Mouse (Mus musculus): ENCODE results near the gene Nelfb. TPM values are rescaled to one million over a fixed set of nuclear protein-coding genes. Genes with fewer than 3 reads are reported as not detected.

Gene Nelfb
- polyA plus RNA-seq (2014; fragmentation: Illumina TruSeq; extraction: RNeasy Lipid Tissue Mini Kit (QIAGEN cat#74804)), result 4.4 TPM

DNA sequence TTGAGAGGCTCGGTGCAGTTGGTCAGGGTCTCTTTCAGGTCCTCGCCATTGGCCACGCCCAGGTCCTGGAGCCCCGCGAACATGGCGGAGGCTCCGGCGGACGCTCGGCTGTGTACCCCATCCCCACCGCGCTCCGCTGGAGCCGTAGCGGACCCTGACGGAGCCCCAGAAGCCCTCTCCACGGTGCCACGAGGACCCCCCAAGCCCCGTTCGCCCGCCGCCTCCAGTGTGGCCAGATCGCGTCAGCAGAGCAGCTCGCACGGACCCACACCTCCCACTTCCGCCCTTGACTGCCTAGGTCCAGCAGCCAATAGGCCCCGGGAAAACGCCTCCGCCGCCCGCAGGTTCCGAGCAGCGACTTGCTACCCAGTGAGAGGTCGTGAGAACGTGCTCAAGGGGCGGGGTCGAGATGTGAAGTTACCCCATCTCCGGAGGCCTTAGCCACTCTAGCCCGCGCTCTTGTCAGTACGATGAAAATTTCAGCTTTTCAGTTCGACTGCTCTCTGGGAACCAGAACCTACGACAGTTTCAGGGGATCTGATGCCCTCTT, at the start of gene Nelfb:
TSS of gene Nelfb (minus strand) at position 369 of the 550 bp plus-strand sequence.

DNA sequence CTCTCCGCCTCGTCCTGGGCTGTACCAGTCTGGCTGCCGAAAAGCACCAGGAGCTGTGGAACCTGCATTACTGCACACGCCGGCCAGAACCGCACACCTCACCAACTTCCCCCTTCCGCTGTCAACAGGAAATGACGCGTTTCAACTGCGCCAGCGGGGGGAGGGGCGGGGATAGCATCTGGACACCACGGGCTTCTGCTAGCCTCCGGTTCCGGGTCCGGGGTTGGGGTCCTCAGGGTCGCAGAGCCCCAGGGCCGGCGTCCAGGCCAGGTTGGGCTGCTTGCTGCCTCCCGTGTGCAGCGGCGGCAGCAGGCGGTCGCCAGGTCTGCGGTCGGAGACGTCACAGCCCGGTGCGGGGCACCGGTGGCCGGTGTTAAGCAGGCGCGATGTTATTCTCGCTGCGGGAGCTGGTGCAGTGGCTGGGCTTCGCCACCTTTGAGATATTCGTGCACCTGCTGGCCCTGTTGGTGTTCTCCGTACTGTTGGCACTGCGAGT, 44.0 kb upstream of the Nelfb start, which contains the start of gene Tmem203:
TSS of gene Tmem203 (plus strand) at position 156 of the 496 bp plus-strand sequence.

DNA sequence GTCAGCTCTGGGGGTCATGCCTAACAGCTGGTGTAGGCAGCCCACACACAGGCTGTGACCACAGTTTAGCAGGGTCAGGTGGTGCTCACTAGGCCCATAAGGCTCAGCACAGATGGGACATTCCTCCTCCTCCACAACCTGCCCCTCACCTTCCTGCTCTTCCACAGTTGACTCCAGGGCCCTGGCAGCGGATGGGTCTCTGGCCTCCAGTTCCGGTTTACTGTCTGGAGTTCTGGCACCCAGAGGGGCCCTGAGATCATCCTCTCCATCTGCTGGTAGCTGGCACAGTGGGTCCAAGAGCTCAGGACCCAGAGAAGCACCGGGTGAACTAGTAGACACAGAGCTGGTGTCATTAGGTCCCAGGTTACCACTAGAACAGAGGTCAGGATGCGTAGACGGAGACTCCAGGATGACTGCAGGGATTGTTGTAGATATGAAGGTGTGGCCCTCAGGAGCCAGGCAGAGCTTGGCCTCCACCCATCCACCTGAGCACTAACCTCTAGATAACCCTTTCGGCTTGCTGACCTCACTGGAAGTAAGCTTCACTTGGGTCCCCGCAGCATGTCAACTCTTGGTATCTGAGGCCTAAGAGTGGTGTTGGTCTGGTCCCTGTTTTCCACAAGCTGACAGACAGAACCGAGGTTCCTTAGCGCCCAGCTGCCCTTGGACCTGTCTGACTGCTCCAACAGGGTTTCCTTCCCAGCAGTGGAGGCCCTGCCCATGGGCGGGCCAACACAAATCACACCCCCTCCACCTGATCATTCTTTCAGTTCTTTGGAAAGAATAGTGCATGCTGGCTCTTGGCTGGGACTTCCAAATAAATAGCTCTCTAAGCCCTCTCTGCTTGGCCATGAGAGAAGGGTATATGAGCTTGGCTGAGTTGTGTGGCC, 35.1 kb upstream of the Nelfb start, which contains the start of gene AL732309.1:
TSS of gene AL732309.1 (minus strand) at position 681 of the 890 bp plus-strand sequence.

GRCm38 (mm10) chr2:25242101-25242506, 30.8 kb upstream of the Nelfb start, which contains the start of the genes Rnf208 and Cysrt1:
Gene Rnf208 (plus strand): TSS chr2:25242255.
Gene Cysrt1 (minus strand): TSS chr2:25242452.

DNA sequence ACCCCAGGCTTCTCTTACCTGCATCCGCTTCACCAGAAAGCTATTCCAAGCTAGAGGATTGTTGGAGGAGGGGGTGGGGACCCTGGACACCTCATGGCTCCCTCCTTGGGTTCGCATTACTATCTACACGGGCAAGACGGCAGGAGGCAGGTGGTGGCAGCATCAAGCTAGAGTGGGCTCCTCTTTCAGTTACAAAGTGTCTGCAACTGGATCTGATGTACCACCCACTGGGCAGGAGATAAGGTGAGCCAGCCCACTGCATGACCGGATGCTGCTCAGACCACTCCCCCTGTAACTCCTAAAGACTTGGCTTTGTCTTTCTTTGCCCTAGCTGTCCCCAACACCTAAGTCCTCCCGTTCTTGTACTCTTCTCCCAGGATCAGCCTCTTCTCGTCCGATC, 25.3 kb upstream of the Nelfb start, which contains the start of gene Rnf224:
TSS of gene Rnf224 (minus strand) at position 174 of the 400 bp plus-strand sequence.

DNA sequence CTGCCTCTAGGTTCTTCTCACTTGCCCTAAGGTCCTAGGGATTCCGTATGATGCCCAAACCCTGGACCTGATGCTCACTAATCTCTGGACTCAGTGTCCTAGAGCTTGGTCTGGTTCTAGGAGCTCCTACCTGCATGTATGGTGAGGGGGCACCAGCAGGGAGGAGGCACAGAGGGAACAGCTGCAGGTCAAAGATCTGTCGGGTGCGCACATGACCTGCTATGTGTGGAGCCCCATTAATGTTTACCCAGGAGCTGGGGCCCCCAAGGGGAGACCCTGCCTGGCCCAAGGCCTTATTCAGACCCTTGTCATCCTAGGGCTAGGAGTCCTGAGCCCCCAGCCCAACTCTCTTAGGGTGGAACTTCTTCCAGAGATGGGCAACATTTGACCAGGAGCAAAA, 22.8 kb upstream of the Nelfb start, which contains the start of gene Slc34a3:
TSS of gene Slc34a3 (minus strand) at position 315 of the 400 bp plus-strand sequence.

GRCm38 (mm10) chr2:25224492-25224765, 13.1 kb upstream of the Nelfb start, which contains the start of gene Tubb4b:
Gene Tubb4b (minus strand): TSS chr2:25224702.

DNA sequence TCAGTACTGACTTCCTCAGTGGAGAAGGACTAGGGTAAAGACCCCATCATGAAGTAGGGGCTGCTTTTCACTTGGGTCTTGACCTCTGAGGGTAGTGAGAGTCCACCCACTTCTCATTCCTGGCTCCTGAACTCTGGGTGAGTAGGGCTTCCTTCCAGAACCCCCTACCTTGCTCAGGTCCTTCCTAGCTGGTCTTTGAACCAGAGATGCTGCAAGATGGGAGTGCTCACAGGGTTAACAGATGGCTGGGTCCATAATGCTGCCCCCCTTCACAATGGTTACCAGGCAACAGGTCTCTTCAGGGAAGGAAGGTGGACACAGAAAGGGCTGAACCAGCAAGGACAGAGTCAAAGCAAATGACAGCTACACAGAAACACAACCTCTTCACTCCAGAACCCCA, 7.2 kb upstream of the Nelfb start, which contains the start of gene Fam166a:
TSS of gene Fam166a (plus strand) at position 301 of the 400 bp plus-strand sequence.

DNA sequence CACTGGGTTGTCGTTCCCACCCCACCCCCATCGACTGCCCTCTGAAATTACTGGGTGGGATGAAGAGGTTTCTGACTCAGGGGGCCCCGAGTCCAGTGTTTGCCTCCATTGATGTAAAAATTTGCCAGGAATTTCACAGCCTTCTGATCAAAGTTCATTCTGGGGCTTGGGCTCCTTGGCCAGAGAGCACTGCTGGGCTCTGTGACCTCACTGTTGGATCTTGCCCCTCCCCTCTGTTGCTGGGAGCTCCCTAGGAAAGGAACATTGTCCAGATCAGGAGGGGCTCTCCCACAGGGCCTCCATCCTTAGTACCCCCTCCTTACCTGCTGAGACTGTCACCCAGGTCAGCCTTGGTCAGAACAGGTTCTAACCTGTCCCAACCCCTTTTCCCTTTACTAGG, 3.2 kb upstream of the Nelfb start, which contains the start of gene Stpg3:
TSS of gene Stpg3 (minus strand) at position 194 of the 400 bp plus-strand sequence.

DNA sequence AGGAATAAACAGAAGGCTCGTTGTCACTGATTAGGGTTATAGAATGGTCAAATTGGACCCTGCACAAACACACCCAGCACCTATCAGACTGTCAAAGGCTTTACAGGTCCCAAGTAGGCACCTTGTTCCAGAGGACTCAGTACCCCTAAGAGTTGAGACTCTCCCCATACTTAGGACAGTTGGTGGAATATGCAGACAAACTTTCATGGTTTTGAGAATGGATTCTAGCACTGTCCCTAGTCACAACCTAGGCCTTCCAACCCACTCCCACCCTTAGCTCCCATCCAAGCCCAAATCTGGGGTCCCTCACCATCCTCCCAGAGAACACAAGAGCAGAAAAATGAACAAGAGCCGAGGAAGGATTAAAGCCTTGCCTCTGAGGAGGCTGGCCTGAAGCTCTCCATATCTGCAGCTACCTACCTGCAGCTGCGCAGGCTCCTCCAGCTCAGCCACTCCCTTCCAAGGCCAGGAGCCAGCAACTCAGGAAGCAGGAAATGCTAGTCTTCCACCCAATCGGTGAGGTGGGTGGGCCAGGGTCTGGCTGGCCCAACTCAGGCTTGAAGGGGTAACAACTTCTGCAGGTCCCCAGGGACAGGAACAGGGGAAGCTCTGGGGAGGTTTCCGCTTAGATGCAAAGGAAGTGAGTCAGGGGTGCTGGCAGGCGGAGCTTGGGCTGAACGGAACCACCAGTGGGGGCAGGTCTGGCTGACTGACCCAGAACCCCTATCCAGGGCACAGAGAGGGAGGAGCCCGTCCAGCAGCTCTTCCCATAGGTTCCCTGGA, 14.9 kb downstream of the Nelfb start, which contains the start of gene Tor4a:
TSS of gene Tor4a (minus strand) at position 715 of the 783 bp plus-strand sequence.

GRCm38 (mm10) chr2:25180478-25180903, 30.8 kb downstream of the Nelfb start, which contains the start of gene Nrarp:
Gene Nrarp (plus strand): TSS chr2:25180758.

Other genes starting within 250 kb of the Nelfb start
- 4.2 TPM for gene Dph7, start 249.1 kb downstream of the Nelfb start, polyA plus RNA-seq (2014; fragmentation: Illumina TruSeq; extraction: RNeasy Lipid Tissue Mini Kit (QIAGEN cat#74804))
- 29.2 TPM for gene Mrpl41, start 236.4 kb downstream of the Nelfb start, polyA plus RNA-seq (2014; fragmentation: Illumina TruSeq; extraction: RNeasy Lipid Tissue Mini Kit (QIAGEN cat#74804))
- 9.5 TPM for gene Pnpla7, start 235.5 kb downstream of the Nelfb start, polyA plus RNA-seq (2014; fragmentation: Illumina TruSeq; extraction: RNeasy Lipid Tissue Mini Kit (QIAGEN cat#74804))
- gene Nsmf, start 157.1 kb downstream of the Nelfb start, polyA plus RNA-seq (2014; fragmentation: Illumina TruSeq; extraction: RNeasy Lipid Tissue Mini Kit (QIAGEN cat#74804)), result 3.6 TPM
- gene Entpd8, start 131.2 kb downstream of the Nelfb start, polyA plus RNA-seq (2014; fragmentation: Illumina TruSeq; extraction: RNeasy Lipid Tissue Mini Kit (QIAGEN cat#74804)), result not detected
- gene Noxa1, start 116.3 kb downstream of the Nelfb start, polyA plus RNA-seq (2014; fragmentation: Illumina TruSeq; extraction: RNeasy Lipid Tissue Mini Kit (QIAGEN cat#74804)), result not detected
- 4.8 TPM for gene Nrarp, start 30.7 kb downstream of the Nelfb start, polyA plus RNA-seq (2014; fragmentation: Illumina TruSeq; extraction: RNeasy Lipid Tissue Mini Kit (QIAGEN cat#74804))
- gene Tor4a, start 14.6 kb downstream of the Nelfb start, polyA plus RNA-seq (2014; fragmentation: Illumina TruSeq; extraction: RNeasy Lipid Tissue Mini Kit (QIAGEN cat#74804)), result 2.8 TPM
- not detected for gene Stpg3, start 3.1 kb upstream of the Nelfb start, polyA plus RNA-seq (2014; fragmentation: Illumina TruSeq; extraction: RNeasy Lipid Tissue Mini Kit (QIAGEN cat#74804))
- not detected for gene Fam166a, start 7.3 kb upstream of the Nelfb start, polyA plus RNA-seq (2014; fragmentation: Illumina TruSeq; extraction: RNeasy Lipid Tissue Mini Kit (QIAGEN cat#74804))
- 43.8 TPM for gene Tubb4b, start 13.2 kb upstream of the Nelfb start, polyA plus RNA-seq (2014; fragmentation: Illumina TruSeq; extraction: RNeasy Lipid Tissue Mini Kit (QIAGEN cat#74804))
- gene Slc34a3, start 22.9 kb upstream of the Nelfb start, polyA plus RNA-seq (2014; fragmentation: Illumina TruSeq; extraction: RNeasy Lipid Tissue Mini Kit (QIAGEN cat#74804)), result not detected
- gene Rnf224, start 25.3 kb upstream of the Nelfb start, polyA plus RNA-seq (2014; fragmentation: Illumina TruSeq; extraction: RNeasy Lipid Tissue Mini Kit (QIAGEN cat#74804)), result not detected
- gene Rnf208, start 30.8 kb upstream of the Nelfb start, polyA plus RNA-seq (2014; fragmentation: Illumina TruSeq; extraction: RNeasy Lipid Tissue Mini Kit (QIAGEN cat#74804)), result not detected
- gene Cysrt1, start 31.0 kb upstream of the Nelfb start, polyA plus RNA-seq (2014; fragmentation: Illumina TruSeq; extraction: RNeasy Lipid Tissue Mini Kit (QIAGEN cat#74804)), result not detected
- 0.83 TPM for gene AL732309.1, start 35.4 kb upstream of the Nelfb start, polyA plus RNA-seq (2014; fragmentation: Illumina TruSeq; extraction: RNeasy Lipid Tissue Mini Kit (QIAGEN cat#74804))
- gene Tmem203, start 44.0 kb upstream of the Nelfb start, polyA plus RNA-seq (2014; fragmentation: Illumina TruSeq; extraction: RNeasy Lipid Tissue Mini Kit (QIAGEN cat#74804)), result not detected
- 0.31 TPM for gene Tprn, start 51.1 kb upstream of the Nelfb start, polyA plus RNA-seq (2014; fragmentation: Illumina TruSeq; extraction: RNeasy Lipid Tissue Mini Kit (QIAGEN cat#74804))
- 0.80 TPM for gene Ssna1, start 60.9 kb upstream of the Nelfb start, polyA plus RNA-seq (2014; fragmentation: Illumina TruSeq; extraction: RNeasy Lipid Tissue Mini Kit (QIAGEN cat#74804))
- gene Anapc2, start 61.0 kb upstream of the Nelfb start, polyA plus RNA-seq (2014; fragmentation: Illumina TruSeq; extraction: RNeasy Lipid Tissue Mini Kit (QIAGEN cat#74804)), result 7.8 TPM
- not detected for gene Tmem210, start 76.7 kb upstream of the Nelfb start, polyA plus RNA-seq (2014; fragmentation: Illumina TruSeq; extraction: RNeasy Lipid Tissue Mini Kit (QIAGEN cat#74804))
- gene Lrrc26, start 78.4 kb upstream of the Nelfb start, polyA plus RNA-seq (2014; fragmentation: Illumina TruSeq; extraction: RNeasy Lipid Tissue Mini Kit (QIAGEN cat#74804)), result not detected
- gene Grin1, start 107.7 kb upstream of the Nelfb start, polyA plus RNA-seq (2014; fragmentation: Illumina TruSeq; extraction: RNeasy Lipid Tissue Mini Kit (QIAGEN cat#74804)), result not detected
- gene Man1b1, start 120.8 kb upstream of the Nelfb start, polyA plus RNA-seq (2014; fragmentation: Illumina TruSeq; extraction: RNeasy Lipid Tissue Mini Kit (QIAGEN cat#74804)), result 19.7 TPM
- gene Dpp7, start 144.9 kb upstream of the Nelfb start, polyA plus RNA-seq (2014; fragmentation: Illumina TruSeq; extraction: RNeasy Lipid Tissue Mini Kit (QIAGEN cat#74804)), result 6.6 TPM
- gene Uap1l1, start 154.2 kb upstream of the Nelfb start, polyA plus RNA-seq (2014; fragmentation: Illumina TruSeq; extraction: RNeasy Lipid Tissue Mini Kit (QIAGEN cat#74804)), result 0.60 TPM
- gene Sapcd2, start 160.8 kb upstream of the Nelfb start, polyA plus RNA-seq (2014; fragmentation: Illumina TruSeq; extraction: RNeasy Lipid Tissue Mini Kit (QIAGEN cat#74804)), result 0.17 TPM
- 0.34 TPM for gene Entpd2, start 184.4 kb upstream of the Nelfb start, polyA plus RNA-seq (2014; fragmentation: Illumina TruSeq; extraction: RNeasy Lipid Tissue Mini Kit (QIAGEN cat#74804))
- gene Npdc1, start 187.9 kb upstream of the Nelfb start, polyA plus RNA-seq (2014; fragmentation: Illumina TruSeq; extraction: RNeasy Lipid Tissue Mini Kit (QIAGEN cat#74804)), result 15.0 TPM
- gene Fut7, start 211.8 kb upstream of the Nelfb start, polyA plus RNA-seq (2014; fragmentation: Illumina TruSeq; extraction: RNeasy Lipid Tissue Mini Kit (QIAGEN cat#74804)), result not detected
- gene Abca2, start 217.2 kb upstream of the Nelfb start, polyA plus RNA-seq (2014; fragmentation: Illumina TruSeq; extraction: RNeasy Lipid Tissue Mini Kit (QIAGEN cat#74804)), result 0.77 TPM
- gene Clic3, start 245.3 kb upstream of the Nelfb start, polyA plus RNA-seq (2014; fragmentation: Illumina TruSeq; extraction: RNeasy Lipid Tissue Mini Kit (QIAGEN cat#74804)), result not detected
- gene Paxx, start 249.6 kb upstream of the Nelfb start, polyA plus RNA-seq (2014; fragmentation: Illumina TruSeq; extraction: RNeasy Lipid Tissue Mini Kit (QIAGEN cat#74804)), result 2.4 TPM

All from ovary, adult 10 weeks (tissue).